Mouse (Mus musculus) brain, embryonic 14.5 days (tissue): ENCODE measurements at regions not wholly inside any gene's neighbourhood (a gene's known extent, or its start where the extent isn't known, plus 50 kb on each side); places are given as distances from the start of the nearest gene placed in this dataset.

Experiments used
- CTCF ChIP-seq: fragments of 200-500 bp; IDR thresholded peaks from 2 replicates; pipeline ENCODE4 v1.5.1; 2012; ENCODE audit warnings: inconsistent platforms, mild to moderate bottlenecking, moderate library complexity, borderline replicate concordance; ENCODE audit not compliant: insufficient read depth, insufficient read length; ENCODE audit errors: extremely low read depth
- POLR2A ChIP-seq: fragments of 200-500 bp; IDR thresholded peaks from 2 replicates; pipeline ENCODE4 v1.6.1; 2012; ENCODE audit warnings: mild to moderate bottlenecking, inconsistent platforms, borderline replicate concordance; ENCODE audit not compliant: poor library complexity, insufficient read depth, insufficient read length, severe bottlenecking; ENCODE audit errors: extremely low read depth

DNA sequence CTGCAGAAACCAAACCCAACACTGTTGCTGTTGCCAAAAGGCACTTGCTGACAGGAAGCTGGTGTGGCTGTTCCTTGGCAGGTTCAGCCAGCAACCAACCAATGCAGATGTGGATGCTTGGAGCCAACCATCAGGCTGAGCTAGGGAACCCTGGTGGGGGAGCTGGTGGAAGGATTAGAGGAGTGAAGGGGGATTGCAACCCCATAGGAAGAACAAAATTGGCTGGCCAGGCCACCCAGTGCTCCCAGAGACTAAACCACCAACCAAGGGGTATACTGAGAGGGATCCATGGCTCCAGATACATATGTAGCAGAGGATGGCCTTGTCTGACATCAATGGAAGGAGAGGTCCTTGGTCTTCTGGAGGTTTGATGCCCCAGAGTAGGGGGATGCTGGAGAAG lies 218.5 kb downstream of the Rchy1 start:
- no peak for TF ChIP-seq CTCF
- TF ChIP-seq POLR2A = no peak
